Mouse (Mus musculus) neural tube, embryonic 14.5 days (tissue): ENCODE measurements around the gene Stk32c. TPM values are rescaled to one million over a fixed set of nuclear protein-coding genes. Genes with fewer than 3 reads are reported as not detected.

Experiments used
- ATAC-seq: fragments of 200-750 bp; cut with Nextera tagmentation; 2 replicates; pipeline ENCODE4 v1.8.0; 2017; ENCODE audit warnings: low read depth, mild to moderate bottlenecking, moderate TSS enrichment, moderate library complexity
- H3K27ac ChIP-seq: fragments of 300-500 bp; sonication (generic); 2 replicates; pipeline ENCODE4 v1.5.1; 2014; ENCODE audit warnings: low read depth, mild to moderate bottlenecking, control low read depth, low read length, moderate library complexity, mixed read lengths
- H3K27me3 ChIP-seq: fragments of 300-500 bp; sonication (generic); 2 replicates; pipeline ENCODE4 v1.6.1; 2014; ENCODE audit warnings: low read length; ENCODE audit not compliant: control insufficient read depth, insufficient read depth
- H3K36me3 ChIP-seq: fragments of 300-500 bp; sonication (generic); 2 replicates; pipeline ENCODE4 v1.6.1; 2014; ENCODE audit warnings: low read length, mixed read lengths; ENCODE audit not compliant: control insufficient read depth, insufficient read depth
- H3K4me1 ChIP-seq: fragments of 300-500 bp; sonication (generic); 2 replicates; pipeline ENCODE4 v1.6.1; 2014; ENCODE audit warnings: low read length; ENCODE audit not compliant: control insufficient read depth, insufficient read depth
- H3K4me2 ChIP-seq: fragments of 300-500 bp; sonication (generic); 2 replicates; pipeline ENCODE4 v1.6.1; 2014; ENCODE audit warnings: mild to moderate bottlenecking, low read depth, low read length, control low read depth
- H3K4me3 ChIP-seq: fragments of 300-500 bp; sonication (generic); 2 replicates; pipeline ENCODE4 v1.5.1; 2014; ENCODE audit warnings: low read depth, low read length, control low read depth, mixed read lengths
- H3K9ac ChIP-seq: fragments of 300-500 bp; sonication (generic); replicated peaks from 2 replicates; pipeline ENCODE4 v1.6.1; 2014; ENCODE audit warnings: low read depth, mild to moderate bottlenecking, control low read depth, low read length, mixed read lengths
- H3K9me3 ChIP-seq: fragments of 300-500 bp; sonication (generic); 2 replicates; pipeline ENCODE4 v1.6.1; 2016; ENCODE audit warnings: low read length; ENCODE audit not compliant: control insufficient read depth
- WGBS: fragments of 180-500 bp; shearing (Covaris S2); extraction: QIAGEN DNeasy Blood & Tissue Kit; methylation state at CpG from one replicate; pipeline ENCODE4 v1.1.7; 2014; 5-methylcytosine and 5-hydroxymethylcytosine counted together
- polyA plus RNA-seq: library from polyadenylated mRNA; unstranded; fragments of >200 nt; fragmentation: Nextera tagmentation; extraction: Ambion mirVana; gene quantifications from 2 replicates; pipeline ENCODE4 v1.2.1, GENCODE M21; 2014

The Stk32c gene
- polyA plus RNA-seq, 1 experiment from 2014 or later, result 1.7 TPM

DNA sequence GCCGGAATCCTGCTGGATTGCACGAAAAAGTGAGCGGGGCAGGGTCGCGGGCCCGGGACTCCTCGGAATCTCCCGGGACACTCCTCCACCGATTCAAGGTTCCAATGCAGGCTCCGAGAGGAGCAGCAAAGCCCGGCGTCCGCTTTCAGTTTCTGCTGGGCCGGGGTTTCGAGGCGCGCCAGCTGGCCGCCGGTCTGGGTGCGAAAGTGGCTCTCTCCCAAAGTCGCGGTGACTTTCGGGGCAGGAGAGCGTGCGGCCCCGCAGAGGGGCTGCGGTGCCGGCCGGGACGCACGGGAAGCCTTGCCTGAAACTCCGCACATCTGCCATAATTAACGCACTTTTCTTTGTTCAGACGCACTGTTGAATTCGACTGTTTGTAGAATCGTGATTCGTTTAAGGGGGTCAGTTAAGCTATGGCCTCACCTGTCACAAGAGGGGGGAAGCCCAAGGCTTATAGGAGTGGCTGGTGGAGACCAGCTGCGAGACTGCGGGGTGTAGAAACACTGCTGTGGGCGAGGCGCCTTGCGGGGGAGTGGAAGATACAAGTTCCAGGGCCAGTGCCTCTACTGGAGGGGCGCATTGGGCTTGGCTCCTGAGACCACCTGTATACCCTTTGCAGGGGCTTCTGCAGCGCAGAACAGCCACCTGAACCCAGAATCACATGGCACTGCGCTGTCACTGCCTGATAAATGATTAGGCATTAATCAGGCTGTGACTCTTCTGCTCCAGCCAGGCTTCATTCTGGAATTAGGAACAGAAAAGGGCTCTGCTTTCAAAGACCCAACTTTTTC lies 35.7 kb upstream of the Stk32c start:
- Histone ChIP-seq H3K27ac (no peak overlapping the region; the same call in 1 of the 2 replicates), H3K27me3 (0 out of 2 replicates have a peak, but pooled peaks cover 2% of the 10 kb centered on the region), H3K4me2 (peak overlapping the region; percentile 99), H3K4me3 (peak overlapping the region; percentile 58), H3K36me3 (no peaks in the 10 kb centered on the region), H3K9ac (peak overlapping the region; percentile 80), H3K9me3 (no peaks in the 10 kb centered on the region), H3K4me1 (peaks cover 22% of the 10 kb centered on the region)
- under 1% methylated on average over 45 of the region's 45 CpGs for WGBS
- peak; percentile 1; the same call in 1 of the 2 replicates for ATAC-seq

DNA sequence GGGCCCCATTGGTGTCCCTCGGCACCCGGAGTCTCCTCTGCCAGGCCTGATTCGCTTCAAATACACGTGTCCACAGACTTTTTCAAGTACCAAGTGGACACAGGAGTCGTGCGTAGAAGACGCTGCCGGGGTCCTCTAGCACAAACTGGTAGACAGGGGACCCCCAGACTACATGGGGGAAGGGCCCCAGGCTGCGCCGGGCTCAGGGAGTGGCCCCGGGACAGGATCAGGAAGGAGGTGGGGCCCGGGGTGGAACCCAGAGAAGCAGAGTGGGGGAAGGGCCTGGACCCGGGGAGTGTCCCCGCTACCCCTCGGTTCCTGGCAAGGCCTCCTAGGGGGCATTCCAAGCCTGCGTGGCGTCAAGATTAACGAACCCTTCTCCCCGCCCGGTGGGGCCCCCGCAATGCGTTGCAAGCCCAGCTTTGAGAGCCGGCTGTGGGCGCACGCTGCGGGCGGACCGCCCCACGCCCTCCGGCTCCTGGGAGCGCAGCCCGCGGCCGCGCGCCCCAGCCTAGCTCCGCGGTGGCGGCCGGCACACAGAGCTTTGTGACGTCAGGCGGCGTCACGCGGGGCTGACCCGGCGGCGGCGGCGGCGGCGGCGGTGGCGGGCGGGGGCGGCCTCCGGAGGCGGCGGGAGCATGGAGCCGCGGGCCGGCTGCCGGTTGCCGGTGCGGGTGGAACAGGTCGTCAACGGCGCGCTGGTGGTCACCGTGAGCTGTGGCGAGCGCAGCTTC lies 34.9 kb upstream of the Stk32c start, which contains the start of gene Pwwp2b:
TSS of gene Pwwp2b (plus strand) at position 602 of the 734 bp plus-strand sequence.
- WGBS, result under 1% methylated on average over 59 of the region's 72 CpGs
- Histone ChIP-seq H3K36me3 (no peaks in the 10 kb centered on the region), H3K27me3 (0 out of 2 replicates have a peak, but pooled peaks cover 2% of the 10 kb centered on the region), H3K27ac (peak within 1 kb of the TSS; percentile 48), H3K4me2 (peak within 1 kb of the TSS; percentile 99), H3K9ac (peak within 1 kb of the TSS; percentile 80), H3K9me3 (no peaks in the 10 kb centered on the region), H3K4me1 (peaks cover 22% of the 10 kb centered on the region), H3K4me3 (peak within 1 kb of the TSS; percentile 58)
- ATAC-seq, result peak; percentile 78

DNA sequence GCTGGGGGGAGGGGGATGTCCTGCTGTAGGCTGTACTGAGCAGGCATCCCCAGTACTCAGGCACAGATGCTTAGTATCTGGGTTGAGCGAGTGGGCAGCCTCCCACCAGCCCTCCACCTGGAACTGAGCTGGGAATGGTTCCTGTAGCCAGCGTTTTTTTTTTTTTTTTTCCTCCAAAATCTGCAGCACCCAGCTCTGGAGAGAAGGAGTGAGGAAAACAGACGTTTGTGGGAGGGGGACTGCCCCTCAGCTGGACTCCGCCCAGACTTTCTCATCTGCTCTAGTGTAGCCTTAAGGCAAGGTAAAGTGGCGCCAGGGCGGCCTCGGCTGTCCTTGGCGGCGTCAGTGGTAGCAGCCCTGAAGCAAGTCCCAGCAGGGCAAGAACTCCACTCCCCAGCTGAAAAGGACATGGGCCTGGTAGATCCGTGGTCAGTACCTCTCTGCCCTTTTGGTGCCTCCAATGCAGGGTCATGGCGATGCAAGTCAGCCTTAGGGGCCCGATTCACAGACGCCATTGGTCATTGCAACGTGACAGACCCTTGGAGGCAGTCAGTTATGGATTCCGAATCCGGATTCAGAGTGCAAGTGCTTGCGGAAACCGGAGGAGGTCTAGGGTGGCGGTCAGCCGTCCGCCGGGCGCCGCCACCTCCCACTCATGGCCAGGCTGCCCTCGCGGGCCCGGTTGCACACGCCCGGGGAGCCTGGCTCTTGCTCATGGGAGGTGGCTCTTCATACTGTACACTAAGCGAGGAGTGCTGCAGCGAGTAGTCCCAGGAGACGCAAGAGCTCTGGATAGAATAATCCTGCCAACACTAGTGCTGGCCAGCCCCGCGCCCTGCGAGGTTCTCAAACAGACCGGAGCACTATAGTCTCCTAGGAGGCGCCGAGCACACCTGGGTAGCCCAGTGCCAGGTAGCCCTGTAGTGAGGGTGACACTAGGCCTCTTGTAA lies 34.1 kb upstream of the Stk32c start:
- H3K27me3 ChIP-seq, result 0 out of 2 replicates have a peak, but pooled peaks cover 2% of the 10 kb centered on the region
- peak overlapping the region; percentile 99 for H3K4me2 ChIP-seq
- H3K9ac ChIP-seq, result peak overlapping the region; percentile 80; the same call in 1 of the 2 replicates
- H3K9me3 ChIP-seq, result no peaks in the 10 kb centered on the region
- peak overlapping the region; percentile 48; the same call in 1 of the 2 replicates for H3K27ac ChIP-seq
- H3K4me1 ChIP-seq, result peaks cover 22% of the 10 kb centered on the region
- H3K36me3 ChIP-seq, result no peaks in the 10 kb centered on the region
- WGBS, result 3% methylated on average over 38 of the region's 38 CpGs
- peak overlapping the region; percentile 58 for H3K4me3 ChIP-seq
- ATAC-seq, result peak; percentile 50

DNA sequence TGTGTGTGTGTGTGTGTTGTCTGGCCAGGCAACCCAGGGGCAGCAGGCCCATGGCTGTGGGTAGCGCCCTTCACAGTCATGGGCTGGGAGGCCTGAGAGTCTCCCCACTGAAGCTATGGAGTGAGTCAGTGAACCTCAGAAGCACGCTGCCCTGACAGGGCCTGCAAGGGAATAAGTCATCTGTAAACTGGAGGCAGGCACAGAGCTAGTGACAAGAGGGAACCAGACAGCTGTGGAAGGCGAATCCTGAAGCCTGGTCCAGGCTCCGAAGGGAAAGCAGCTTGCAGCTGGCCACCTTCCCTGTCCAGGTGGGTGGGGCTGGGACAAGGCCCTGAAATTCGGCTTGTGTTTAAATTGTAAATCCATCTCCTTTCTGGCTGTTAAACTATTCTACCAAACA lies 33.0 kb upstream of the Stk32c start:
- peaks cover 22% of the 10 kb centered on the region for H3K4me1 ChIP-seq
- no peaks in the 10 kb centered on the region for H3K9me3 ChIP-seq
- no peak overlapping the region for H3K4me3 ChIP-seq
- H3K27me3 ChIP-seq, result 0 out of 2 replicates have a peak, but pooled peaks cover 2% of the 10 kb centered on the region
- no peak overlapping the region for H3K9ac ChIP-seq
- H3K36me3 ChIP-seq, result no peaks in the 10 kb centered on the region
- WGBS, result 73% methylated on average over 5 of the region's 5 CpGs
- ATAC-seq, result no peak
- H3K27ac ChIP-seq, result no peak overlapping the region
- H3K4me2 ChIP-seq, result no peak overlapping the region

DNA sequence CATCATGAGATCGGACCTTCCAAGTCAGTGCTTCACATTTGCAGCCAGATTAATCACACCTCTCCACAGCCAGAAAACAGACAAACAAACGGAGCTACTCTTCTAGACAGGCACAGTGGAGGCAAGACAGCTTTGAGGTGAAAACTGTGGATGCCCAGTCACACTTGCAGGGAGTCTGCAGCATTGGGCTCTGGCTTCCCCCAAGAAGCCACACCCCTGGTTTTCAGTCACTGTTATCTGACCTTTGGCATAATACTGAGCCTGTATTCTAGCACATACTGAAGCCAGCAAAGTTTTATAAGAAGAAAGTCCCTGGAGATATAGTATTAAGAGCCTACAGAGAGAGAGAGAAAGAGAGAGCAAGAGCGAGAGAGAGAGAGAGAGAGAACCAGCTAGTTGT lies 26.3 kb upstream of the Stk32c start:
- no peak for ATAC-seq
- WGBS, result 84% methylated on average over 3 of the region's 3 CpGs
- Histone ChIP-seq H3K4me1 (no peaks in the 10 kb centered on the region), H3K4me2 (no peak overlapping the region), H3K9ac (no peak overlapping the region), H3K36me3 (no peaks in the 10 kb centered on the region), H3K27ac (no peak overlapping the region), H3K27me3 (no peaks in the 10 kb centered on the region), H3K9me3 (no peaks in the 10 kb centered on the region), H3K4me3 (no peak overlapping the region)

DNA sequence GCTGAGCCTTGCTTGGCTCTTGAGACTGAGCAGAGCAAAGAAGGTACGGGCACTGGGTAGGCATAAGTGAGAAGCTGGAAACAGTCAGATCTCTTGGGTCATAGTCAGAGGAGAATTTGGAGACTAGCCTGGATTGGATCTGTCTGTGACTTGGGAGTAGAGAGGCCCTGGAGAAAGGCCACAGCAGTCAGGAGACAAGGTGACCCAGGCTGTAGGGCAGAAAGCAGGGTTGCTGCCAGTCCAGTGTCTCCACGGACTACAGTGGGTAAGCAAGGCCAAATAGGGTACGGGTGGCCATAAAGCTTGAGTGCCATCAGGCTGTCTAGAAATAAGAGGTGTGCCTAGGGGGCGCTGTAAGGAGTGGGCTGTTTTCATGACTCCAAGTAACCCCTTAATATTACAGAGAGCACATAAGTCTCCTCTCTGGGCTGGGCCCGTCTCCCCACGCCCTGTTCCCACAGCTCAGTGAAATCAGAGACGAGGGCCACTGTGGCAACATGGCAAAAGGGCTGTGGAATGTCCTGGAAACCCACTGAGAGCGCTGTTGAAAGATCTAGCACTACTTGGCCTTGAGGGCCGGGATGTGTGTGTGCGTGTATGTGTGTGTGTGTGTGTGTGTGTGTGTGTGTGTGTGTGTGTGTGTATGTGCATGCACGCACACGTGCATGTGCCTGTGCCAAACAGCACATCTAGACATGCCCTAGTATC lies 22.7 kb upstream of the Stk32c start:
- H3K27me3 ChIP-seq, result no peaks in the 10 kb centered on the region
- no peaks in the 10 kb centered on the region for H3K9me3 ChIP-seq
- WGBS, result 84% methylated on average over 12 of the region's 12 CpGs
- H3K36me3 ChIP-seq, result no peaks in the 10 kb centered on the region
- no peak overlapping the region for H3K9ac ChIP-seq
- H3K4me3 ChIP-seq, result no peak overlapping the region
- ATAC-seq, result no peak
- H3K4me2 ChIP-seq, result no peak overlapping the region
- H3K27ac ChIP-seq, result no peak overlapping the region
- H3K4me1 ChIP-seq, result no peaks in the 10 kb centered on the region; the same call in 1 of the 2 replicates

DNA sequence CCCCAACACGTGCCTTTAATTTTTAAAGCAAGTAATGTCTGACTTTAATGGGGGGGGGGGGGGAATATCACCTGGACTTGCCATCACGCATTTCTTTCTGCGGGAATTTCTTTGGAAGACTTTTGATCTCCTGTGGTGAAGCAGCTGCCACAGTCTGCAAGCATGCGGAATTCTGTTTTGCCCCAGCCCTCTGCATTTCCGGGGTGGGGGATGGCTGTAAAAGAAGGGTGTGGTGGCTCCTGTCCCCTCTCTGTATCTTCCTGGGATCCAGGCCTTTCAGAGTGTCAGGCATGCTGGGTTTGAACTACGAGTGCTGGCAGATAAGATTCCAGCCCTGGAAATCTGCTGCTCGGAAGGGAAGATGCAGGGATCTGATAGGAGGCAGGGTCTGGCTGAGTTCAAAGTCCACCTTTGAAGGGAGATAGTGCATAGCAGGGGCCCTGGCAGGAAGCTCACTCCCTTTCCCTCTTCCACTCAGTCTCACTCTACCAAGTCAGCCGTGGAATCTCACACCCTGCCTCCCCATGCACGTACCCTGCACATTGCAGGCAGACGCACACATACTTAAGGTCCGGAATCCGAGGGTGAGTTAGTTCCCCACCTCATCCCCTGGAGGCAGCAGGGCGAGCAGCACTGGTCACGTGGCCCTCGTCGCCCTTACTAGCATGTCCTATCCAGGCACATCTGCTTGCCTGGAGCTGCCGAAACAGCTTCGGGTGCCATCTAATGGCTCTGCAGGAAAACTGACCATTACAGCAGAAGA lies 21.5 kb upstream of the Stk32c start:
- Histone ChIP-seq H3K9me3 (no peaks in the 10 kb centered on the region), H3K4me1 (no peaks in the 10 kb centered on the region; the same call in 1 of the 2 replicates), H3K4me2 (peak overlapping the region; percentile 11; the same call in 1 of the 2 replicates), H3K27me3 (no peaks in the 10 kb centered on the region), H3K9ac (no peak overlapping the region), H3K4me3 (no peak overlapping the region), H3K36me3 (no peaks in the 10 kb centered on the region), H3K27ac (no peak overlapping the region)
- WGBS, result 8% methylated on average over 18 of the region's 18 CpGs
- peak; percentile 67 for ATAC-seq
